Comparison of ENCODE assay signal across 29 mouse cellular contexts in the genomic region with DNA sequence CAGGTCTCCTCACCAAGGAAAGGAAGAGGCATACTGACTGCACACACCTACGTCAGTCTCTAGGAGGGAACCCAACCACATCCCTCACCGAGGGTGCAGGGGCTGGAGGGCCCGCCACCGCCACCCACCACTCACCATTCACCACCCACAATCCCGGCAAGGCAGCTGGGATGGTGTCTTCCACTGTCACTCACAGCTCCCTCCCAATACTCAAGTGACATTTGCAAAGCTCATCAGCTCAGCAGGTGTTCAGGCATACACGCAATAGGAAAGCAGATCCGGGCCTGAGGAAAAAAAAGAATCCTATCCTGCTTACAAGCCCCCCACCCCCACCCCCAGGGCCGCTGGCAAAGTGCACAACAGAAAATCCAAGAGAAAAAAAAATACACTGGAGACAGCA.
A peak's percentile ranks its signal among the peaks of the same experiment; 100 is the strongest.
DNase-seq lines count a peak whose midpoint lies in the region; ATAC-seq and TF ChIP-seq lines count a peak whose summit lies in the region.
"Had no signal": no experiment of that assay in that cellular context is flagged by ENCODE, and none has a peak within 500 bp of the region (broad histone marks: within the 10 kb centered on the region; RNA-seq: fewer than 3 reads in every experiment).

No protein-coding gene starts in this region.

- no peak overlapping the region for H3K4me3 ChIP-seq in embryonic facial prominence, embryonic 14.5 days (ENCODE audit: low read depth, low read length)
- H3K4me3 ChIP-seq in embryonic facial prominence, embryonic 10.5 days, result no peak overlapping the region
- no peak overlapping the region for H3K4me3 ChIP-seq in limb, embryonic 14.5 days (replicated peaks; ENCODE audit: low read length)
- H3K4me3 ChIP-seq in limb, embryonic 10.5 days, result no peak overlapping the region
- H3K4me3 ChIP-seq in forebrain, embryonic 14.5 days (ENCODE audit: low read depth, low read length), result no peak overlapping the region
- H3K4me3 ChIP-seq: embryonic facial prominence, embryonic 15.5 days; heart, adult 2 months; heart, embryonic 12.5 days; hindbrain, embryonic 13.5 days; left cerebral cortex, adult 2 months; limb, embryonic 15.5 days; liver, embryonic 13.5 days; megakaryocyte, embryonic 14.5 days; midbrain, embryonic 13.5 days had no signal

- DNase-seq in embryonic facial prominence, embryonic 14.5 days (ENCODE audit: low spot score), result peak; percentile 27
- no peak for DNase-seq in embryonic facial prominence, embryonic 10.5 days (ENCODE audit: low spot score)
- no peak for DNase-seq in limb, embryonic 14.5 days (ENCODE audit: low spot score)
- no peak for DNase-seq in limb, embryonic 10.5 days (ENCODE audit: low spot score)
- DNase-seq in forebrain, embryonic 14.5 days (ENCODE audit: low spot score), result peak; percentile 42
- DNase-seq in yolk sac, embryonic 10.5 days (ENCODE audit: low spot score), result no peak
- DNase-seq: adrenal gland, postnatal 10 days; cerebellum, adult 11-12 months; cerebellum, postnatal 10 days; heart, adult 2 months; heart, postnatal 4 days; kidney, adult 9 months; kidney, postnatal 10 days; liver, embryonic 13.5 days; lung, adult 18-20 months; lung, postnatal 4 days; right cerebral cortex, postnatal 4 days; thymus, adult 2 months had no signal

- H3K9ac ChIP-seq in embryonic facial prominence, embryonic 14.5 days (ENCODE audit: low read depth, low read length), result no peak overlapping the region
- H3K9ac ChIP-seq in limb, embryonic 14.5 days (ENCODE audit: low read depth, low read length, severe bottlenecking), result no peak overlapping the region
- no peak overlapping the region for H3K9ac ChIP-seq in forebrain, embryonic 14.5 days (ENCODE audit: low read length)
- H3K9ac ChIP-seq: embryonic facial prominence, embryonic 15.5 days; heart, embryonic 12.5 days; hindbrain, embryonic 13.5 days; limb, embryonic 15.5 days; liver, embryonic 13.5 days; midbrain, embryonic 13.5 days had no signal

- H3K27me3 ChIP-seq in embryonic facial prominence, embryonic 14.5 days (replicated peaks; ENCODE audit: control insufficient read depth, insufficient read depth, low read length), result no peaks in the 10 kb centered on the region
- H3K27me3 ChIP-seq in embryonic facial prominence, embryonic 10.5 days (replicated peaks; ENCODE audit: low read depth, poor library complexity, severe bottlenecking), result no peaks in the 10 kb centered on the region
- H3K27me3 ChIP-seq in limb, embryonic 14.5 days (ENCODE audit: control insufficient read depth, insufficient read depth, low read length), result no peaks in the 10 kb centered on the region
- H3K27me3 ChIP-seq in limb, embryonic 10.5 days (ENCODE audit: low read depth, poor library complexity, severe bottlenecking), result no peaks in the 10 kb centered on the region
- no peaks in the 10 kb centered on the region for H3K27me3 ChIP-seq in forebrain, embryonic 14.5 days (replicated peaks; ENCODE audit: control insufficient read depth, insufficient read depth, low read length)
- H3K27me3 ChIP-seq: embryonic facial prominence, embryonic 15.5 days; heart, embryonic 12.5 days; hindbrain, embryonic 13.5 days; limb, embryonic 15.5 days; liver, embryonic 13.5 days; megakaryocyte, embryonic 14.5 days; midbrain, embryonic 13.5 days had no signal

- WGBS in embryonic facial prominence, embryonic 14.5 days, result 56% methylated on average over 8 of the region's 8 CpGs
- WGBS in embryonic facial prominence, embryonic 10.5 days, result 80% methylated on average over 8 of the region's 8 CpGs
- 63% methylated on average over 8 of the region's 8 CpGs for WGBS in limb, embryonic 14.5 days
- 73% methylated on average over 8 of the region's 8 CpGs for WGBS in limb, embryonic 10.5 days
- 76% methylated on average over 8 of the region's 8 CpGs for WGBS in forebrain, embryonic 14.5 days

- no peak overlapping the region for H3K4me2 ChIP-seq in embryonic facial prominence, embryonic 14.5 days (ENCODE audit: low read depth, low read length)
- no peak overlapping the region for H3K4me2 ChIP-seq in limb, embryonic 14.5 days (replicated peaks; ENCODE audit: low read depth, low read length, severe bottlenecking)
- H3K4me2 ChIP-seq in forebrain, embryonic 14.5 days (ENCODE audit: low read length), result no peak overlapping the region
- H3K4me2 ChIP-seq: embryonic facial prominence, embryonic 15.5 days; heart, embryonic 12.5 days; hindbrain, embryonic 13.5 days; limb, embryonic 15.5 days; liver, embryonic 13.5 days; midbrain, embryonic 13.5 days had no signal

- no peak for ATAC-seq in embryonic facial prominence, embryonic 14.5 days (ENCODE audit: low read depth)
- ATAC-seq in limb, embryonic 14.5 days (ENCODE audit: low FRiP score, low read depth), result 0 out of 2 replicates have a peak, but pooled peaks have one; percentile 33
- peak; percentile 21; the same call in 1 of the 2 replicates for ATAC-seq in forebrain, embryonic 14.5 days
- no peak for ATAC-seq in monocyte, adult 5-6 weeks (replicated peaks; ENCODE audit: insufficient number of reproducible peaks, low FRiP score, low TSS enrichment, poor library complexity, severe bottlenecking)
- ATAC-seq: intestine, postnatal 0 days; lung, postnatal 0 days; midbrain, embryonic 13.5 days had no signal

- peaks cover 10% of the 10 kb centered on the region; the same call in 1 of the 2 replicates for H3K36me3 ChIP-seq in embryonic facial prominence, embryonic 14.5 days (ENCODE audit: control insufficient read depth, insufficient read depth, low read length)
- peaks cover 27% of the 10 kb centered on the region for H3K36me3 ChIP-seq in embryonic facial prominence, embryonic 10.5 days (replicated peaks)
- peaks cover 9% of the 10 kb centered on the region; the same call in 1 of the 2 replicates for H3K36me3 ChIP-seq in limb, embryonic 14.5 days (ENCODE audit: control insufficient read depth, insufficient read depth, low read length)
- H3K36me3 ChIP-seq in limb, embryonic 10.5 days, result peaks cover 22% of the 10 kb centered on the region
- no peaks in the 10 kb centered on the region for H3K36me3 ChIP-seq in forebrain, embryonic 14.5 days (ENCODE audit: control insufficient read depth, insufficient read depth, low read length)
- H3K36me3 ChIP-seq: embryonic facial prominence, embryonic 15.5 days; G1E had no signal

- TF ChIP-seq POLR2A in limb, embryonic 14.5 days (IDR thresholded peaks at IDR 0.05; ENCODE audit: borderline replicate concordance, extremely low read depth, insufficient read depth, insufficient read length), result no peak

- H3K27ac ChIP-seq in embryonic facial prominence, embryonic 14.5 days (replicated peaks; ENCODE audit: low read depth, low read length), result no peak overlapping the region
- no peak overlapping the region for H3K27ac ChIP-seq in embryonic facial prominence, embryonic 10.5 days (replicated peaks)
- H3K27ac ChIP-seq in limb, embryonic 14.5 days (replicated peaks; ENCODE audit: low read depth, low read length), result no peak overlapping the region
- no peak overlapping the region for H3K27ac ChIP-seq in limb, embryonic 10.5 days
- no peak overlapping the region for H3K27ac ChIP-seq in forebrain, embryonic 14.5 days (ENCODE audit: low read depth, low read length)
- H3K27ac ChIP-seq: embryonic facial prominence, embryonic 15.5 days; heart, adult 2 months; hindbrain, embryonic 13.5 days; left cerebral cortex, adult 2 months; liver, embryonic 13.5 days; midbrain, embryonic 13.5 days had no signal

- no peaks in the 10 kb centered on the region for H3K9me3 ChIP-seq in embryonic facial prominence, embryonic 14.5 days (ENCODE audit: control insufficient read depth, low read length)
- no peaks in the 10 kb centered on the region for H3K9me3 ChIP-seq in embryonic facial prominence, embryonic 10.5 days
- H3K9me3 ChIP-seq in limb, embryonic 14.5 days (ENCODE audit: control insufficient read depth, low read length), result no peaks in the 10 kb centered on the region
- H3K9me3 ChIP-seq in limb, embryonic 10.5 days (replicated peaks), result no peaks in the 10 kb centered on the region; the same call in 1 of the 2 replicates
- H3K9me3 ChIP-seq in forebrain, embryonic 14.5 days (replicated peaks; ENCODE audit: control insufficient read depth, low read length), result no peaks in the 10 kb centered on the region
- H3K9me3 ChIP-seq: embryonic facial prominence, embryonic 15.5 days; heart, embryonic 12.5 days; hindbrain, embryonic 13.5 days; limb, embryonic 15.5 days; liver, embryonic 13.5 days had no signal

- H3K4me1 ChIP-seq in embryonic facial prominence, embryonic 14.5 days (ENCODE audit: control insufficient read depth, insufficient read depth, low read length), result peaks cover 31% of the 10 kb centered on the region
- H3K4me1 ChIP-seq in embryonic facial prominence, embryonic 10.5 days, result peaks cover 46% of the 10 kb centered on the region
- H3K4me1 ChIP-seq in limb, embryonic 14.5 days (ENCODE audit: control insufficient read depth, insufficient read depth, low read length), result peaks cover 14% of the 10 kb centered on the region
- peaks cover 29% of the 10 kb centered on the region for H3K4me1 ChIP-seq in limb, embryonic 10.5 days
- H3K4me1 ChIP-seq in forebrain, embryonic 14.5 days (ENCODE audit: control insufficient read depth, insufficient read depth, low read length), result peaks cover 23% of the 10 kb centered on the region

Comparison
In these comparisons a context has a peak if more than half of its experiments do, and no peak if none do; other contexts are left out.
1. DNase-seq: peak in embryonic facial prominence, embryonic 14.5 days (single experiment) and forebrain, embryonic 14.5 days (single experiment); none in embryonic facial prominence, embryonic 10.5 days (single experiment), limb, embryonic 14.5 days (single experiment), limb, embryonic 10.5 days (single experiment) and yolk sac, embryonic 10.5 days (single experiment).
2. ATAC-seq: peak in limb, embryonic 14.5 days (single experiment) and forebrain, embryonic 14.5 days (single experiment); none in embryonic facial prominence, embryonic 14.5 days (single experiment) and monocyte, adult 5-6 weeks (single experiment).